In the genomic region with DNA sequence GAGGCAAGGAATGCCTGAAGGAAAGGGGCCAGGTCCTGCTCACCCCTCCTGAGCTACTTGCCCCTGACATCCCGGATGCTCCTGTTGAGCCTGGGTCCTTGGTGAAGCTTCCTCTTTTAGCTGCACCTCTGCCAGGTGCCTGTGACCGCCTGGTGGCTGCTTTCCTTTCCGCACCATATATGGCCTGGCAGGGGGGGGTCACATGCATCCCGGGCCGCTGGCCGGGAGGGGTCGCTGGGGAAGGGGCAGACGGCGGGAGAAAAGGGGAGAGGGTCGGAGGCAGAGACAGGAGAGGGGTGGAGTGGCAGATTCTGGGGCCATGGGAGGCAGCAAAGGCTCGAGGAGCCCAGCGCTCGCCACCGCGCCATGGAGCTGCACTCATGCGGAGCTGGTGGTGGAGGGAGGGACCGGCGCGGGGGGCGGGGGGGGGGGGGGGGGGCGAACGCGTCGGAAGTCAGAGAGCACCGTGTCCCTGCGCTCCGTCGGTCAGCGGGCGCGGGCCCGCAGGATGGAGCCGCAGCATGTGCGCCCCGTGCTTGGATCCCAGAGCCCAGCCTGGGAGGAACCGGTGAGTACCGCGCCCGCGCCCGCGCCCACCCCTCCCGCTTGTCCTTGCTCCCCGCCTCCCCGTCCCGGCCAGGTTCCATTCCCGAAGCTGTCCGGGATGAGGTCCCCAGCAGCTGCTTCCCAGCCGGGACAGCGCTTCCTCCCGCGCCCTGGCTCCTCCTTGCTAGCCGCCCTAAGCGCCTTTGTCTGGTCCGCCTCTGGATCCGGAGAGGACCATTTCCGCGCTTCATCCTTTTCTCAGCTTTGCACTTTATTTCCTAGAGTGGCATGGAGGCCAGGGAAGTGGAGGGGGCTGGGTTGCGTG, we compare ENCODE assay signal across 9 mouse cellular contexts. TPM values are rescaled to one million over a fixed set of nuclear protein-coding genes. Genes with fewer than 3 reads are reported as not detected.
DNase-seq lines count a peak whose midpoint lies in the region; ATAC-seq and TF ChIP-seq lines count a peak whose summit lies in the region.
"Not testable (repeated sequence)": the region's sequence is repeated elsewhere in the genome, so short reads cannot be mapped to it uniquely, and the experiment has no call there.
"Had no signal": no experiment of that assay in that cellular context is flagged by ENCODE, and none has a peak within 500 bp of the region (broad histone marks: within the 10 kb centered on the region; RNA-seq: fewer than 3 reads in every experiment).

Gene Gm3164, plus strand, starts transcription at position 484 of the 871 bp plus-strand sequence.

- not testable (repeated sequence) for TF ChIP-seq CTCF in ES-Bruce4 (IDR thresholded peaks at IDR 0.05; ENCODE audit: low read depth, low read length)

- peak within 1 kb of the TSS; percentile 57 for H3K4me2 ChIP-seq in kidney, embryonic 16.5 days (replicated peaks; ENCODE audit: low read depth, low read length)
- peak within 1 kb of the TSS; percentile 48 for H3K4me2 ChIP-seq in limb, embryonic 14.5 days (replicated peaks; ENCODE audit: low read depth, low read length, severe bottlenecking)
- peak within 1 kb of the TSS; percentile 62 for H3K4me2 ChIP-seq in midbrain, embryonic 13.5 days (replicated peaks)
- H3K4me2 ChIP-seq in stomach, embryonic 15.5 days: peak within 1 kb of the TSS; percentile 58

- not testable (repeated sequence) for TF ChIP-seq EP300 in ES-Bruce4 (IDR thresholded peaks at IDR 0.05; ENCODE audit: insufficient read depth, low read depth, low read length)

- intact Hi-C loops in heart, postnatal 25 days (cut with DNase I): not testable (repeated sequence)

- not testable (repeated sequence) for H3K27ac ChIP-seq in ES-Bruce4 (ENCODE audit: insufficient read depth, low read length); kidney, embryonic 16.5 days (ENCODE audit: low read length); limb, embryonic 14.5 days (replicated peaks; ENCODE audit: low read depth, low read length); midbrain, embryonic 13.5 days; stomach, embryonic 15.5 days

- not testable (repeated sequence) for H3K27me3 ChIP-seq in ES-Bruce4 (ENCODE audit: control insufficient read depth, insufficient read depth, low read length, poor library complexity, severe bottlenecking); kidney, embryonic 16.5 days (ENCODE audit: insufficient read depth, low read length); limb, embryonic 14.5 days (ENCODE audit: control insufficient read depth, insufficient read depth, low read length); midbrain, embryonic 13.5 days; stomach, embryonic 15.5 days (replicated peaks)

- peak; percentile 54 for DNase-seq in cerebellum, postnatal 4 days (ENCODE audit: low spot score in 2 of 2)
- DNase-seq in gastrocnemius, postnatal 10 days: peak; percentile 45
- peak; percentile 73 for DNase-seq in heart, postnatal 25 days (ENCODE audit: low spot score)
- peak; percentile 2 for DNase-seq in limb, embryonic 14.5 days (ENCODE audit: low spot score)

- peak within 1 kb of the TSS; percentile 43 for H3K4me3 ChIP-seq in ES-Bruce4 (ENCODE audit: low read depth, low read length)
- peak within 1 kb of the TSS; percentile 39 for H3K4me3 ChIP-seq in kidney, embryonic 16.5 days (ENCODE audit: low read length)
- H3K4me3 ChIP-seq in limb, embryonic 14.5 days (replicated peaks; ENCODE audit: low read length): peak within 1 kb of the TSS; percentile 25
- H3K4me3 ChIP-seq in midbrain, embryonic 13.5 days (replicated peaks): peak within 1 kb of the TSS; percentile 48
- H3K4me3 ChIP-seq in stomach, embryonic 15.5 days (replicated peaks): peak within 1 kb of the TSS; percentile 31

- ATAC-seq in kidney, embryonic 16.5 days (ENCODE audit: low FRiP score, low TSS enrichment); limb, embryonic 14.5 days (ENCODE audit: low FRiP score, low read depth); stomach, embryonic 15.5 days (ENCODE audit: insufficient read depth, low FRiP score, low read depth): not testable (repeated sequence)
- ATAC-seq in midbrain, embryonic 13.5 days: 0 out of 2 replicates have a peak, but pooled peaks have one; percentile 58

- not testable (repeated sequence) for TF ChIP-seq POLR2A in ES-Bruce4 (IDR thresholded peaks at IDR 0.05; ENCODE audit: insufficient read depth, low read length); limb, embryonic 14.5 days (IDR thresholded peaks at IDR 0.05; ENCODE audit: borderline replicate concordance, extremely low read depth, insufficient read depth, insufficient read length)

- not testable (repeated sequence) for H3K36me3 ChIP-seq in ES-Bruce4 (ENCODE audit: control insufficient read depth, insufficient read depth, low read length, poor library complexity, severe bottlenecking); kidney, embryonic 16.5 days (ENCODE audit: insufficient read depth, low read length); limb, embryonic 14.5 days (ENCODE audit: control insufficient read depth, insufficient read depth, low read length); midbrain, embryonic 13.5 days; stomach, embryonic 15.5 days

- not testable (repeated sequence) for H3K9me3 ChIP-seq in ES-Bruce4 (replicated peaks; ENCODE audit: control insufficient read depth, insufficient read depth, low read length, poor library complexity, severe bottlenecking); kidney, embryonic 16.5 days (ENCODE audit: low read length); limb, embryonic 14.5 days (ENCODE audit: control insufficient read depth, low read length); midbrain, embryonic 13.5 days; stomach, embryonic 15.5 days

- H3K9ac ChIP-seq in ES-Bruce4 (ENCODE audit: low read depth, poor library complexity, severe bottlenecking); kidney, embryonic 16.5 days (replicated peaks; ENCODE audit: low read length); limb, embryonic 14.5 days (ENCODE audit: low read depth, low read length, severe bottlenecking); stomach, embryonic 15.5 days: not testable (repeated sequence)
- peak within 1 kb of the TSS; percentile 63 for H3K9ac ChIP-seq in midbrain, embryonic 13.5 days (replicated peaks)

- WGBS in kidney, embryonic 16.5 days: 1% methylated on average over 29 of the region's 59 CpGs
- WGBS in limb, embryonic 14.5 days: 2% methylated on average over 34 of the region's 59 CpGs
- WGBS in midbrain, embryonic 13.5 days: under 1% methylated on average over 34 of the region's 59 CpGs
- WGBS in stomach, embryonic 15.5 days: 2% methylated on average over 25 of the region's 59 CpGs

- H3K4me1 ChIP-seq in ES-Bruce4 (ENCODE audit: control insufficient read depth, insufficient read depth, low read length); kidney, embryonic 16.5 days (ENCODE audit: insufficient read depth, low read length); limb, embryonic 14.5 days (ENCODE audit: control insufficient read depth, insufficient read depth, low read length); midbrain, embryonic 13.5 days (replicated peaks); stomach, embryonic 15.5 days: not testable (repeated sequence)

RNA-seq across cellular contexts. Expression of gene Gm3164, which starts in this region (rescaled TPM):
- polyA plus RNA-seq in ES-Bruce4 (2011; ENCODE audit: insufficient read depth, insufficient read length, low read depth, missing spikeins): 1.2 TPM in 1 of 2 replicates, not detected in the other
- 1 to 10 TPM in 1 of 2 experiments, under 1 TPM in 1; 0.52 to 1.3 TPM for total RNA-seq in gastrocnemius, postnatal 10 days (2021)
- total RNA-seq in heart, postnatal 25 days (2021): not detected
- polyA plus RNA-seq in kidney, embryonic 16.5 days (2015; fragmentation: Nextera tagmentation; extraction: Ambion mirVana): 0.21 TPM in 1 of 2 replicates, not detected in the other
- 0.23 and 0.58 TPM in 2 replicates for polyA plus RNA-seq in limb, embryonic 14.5 days (2012; rRNA removed)
- 0.59 and 0.82 TPM in 2 replicates for polyA plus RNA-seq in limb, embryonic 14.5 days (2014; fragmentation: Nextera tagmentation; extraction: Ambion mirVana)
- 2.9 and 3.0 TPM in 2 replicates for polyA plus RNA-seq in midbrain, embryonic 13.5 days (2015; fragmentation: Nextera tagmentation; extraction: Ambion mirVana)
- polyA plus RNA-seq in stomach, embryonic 15.5 days (2015; fragmentation: Nextera tagmentation; extraction: Ambion mirVana): 0.15 TPM in 1 of 2 replicates, not detected in the other
- polyA plus RNA-seq: liver, embryonic 16.5 days had no signal

Comparison
In these comparisons a context has a peak if more than half of its experiments do, and no peak if none do; other contexts are left out.
1. Peak in DNase-seq in heart, postnatal 25 days; RNA of the gene not detected or under 1 TPM.
2. Peak in DNase-seq, H3K4me3 ChIP-seq and H3K4me2 ChIP-seq in limb, embryonic 14.5 days; RNA of the gene not detected or under 1 TPM.
3. DNase-seq: peak in every context shown above with its lines; median percentile 73 in heart, postnatal 25 days; 54 in cerebellum, postnatal 4 days; 45 in gastrocnemius, postnatal 10 days; 2 in limb, embryonic 14.5 days.